Mouse (Mus musculus) liver, postnatal 0 days (tissue): ENCODE results near the gene Notch4. TPM values are rescaled to one million over a fixed set of nuclear protein-coding genes. Genes with fewer than 3 reads are reported as not detected.

ENCODE experiments used
- ATAC-seq: fragments of 200-750 bp; cut with Nextera tagmentation; 2 replicates; pipeline ENCODE4 v1.8.0; 2017; ENCODE audit warnings: mild to moderate bottlenecking, moderate library complexity
- DNase-seq: peaks from one replicate; pipeline ENCODE4 v3.0.0-alpha.2; 2016
- H3K27ac ChIP-seq: fragments of 300-500 bp; sonication (generic); 2 replicates; pipeline ENCODE4 v1.5.1; 2014; ENCODE audit warnings: antibody characterized with exemption, moderate library complexity, mild to moderate bottlenecking, low read depth
- H3K27me3 ChIP-seq: fragments of 300-500 bp; sonication (generic); 2 replicates; pipeline ENCODE4 v1.6.1; 2014; ENCODE audit warnings: low read length, control low read depth, mixed read lengths; ENCODE audit not compliant: insufficient read depth
- H3K36me3 ChIP-seq: fragments of 300-500 bp; sonication (generic); replicated peaks from 2 replicates; pipeline ENCODE4 v1.6.1; 2014; ENCODE audit warnings: mild to moderate bottlenecking, control low read depth, low read length, moderate library complexity, mixed read lengths; ENCODE audit not compliant: insufficient read depth
- H3K4me1 ChIP-seq: fragments of 300-500 bp; sonication (generic); 2 replicates; pipeline ENCODE4 v1.6.1; 2014; ENCODE audit warnings: antibody characterized with exemption, mild to moderate bottlenecking, control low read depth; ENCODE audit not compliant: insufficient read depth
- H3K4me2 ChIP-seq: fragments of 300-500 bp; sonication (generic); 2 replicates; pipeline ENCODE4 v1.6.1; 2014; ENCODE audit warnings: low read depth, mild to moderate bottlenecking, low read length, moderate library complexity, mixed read lengths
- H3K4me3 ChIP-seq: fragments of 300-500 bp; sonication (generic); 2 replicates; pipeline ENCODE4 v1.5.1; 2014; ENCODE audit warnings: low read depth, low read length
- H3K9ac ChIP-seq: fragments of 300-500 bp; sonication (generic); replicated peaks from 2 replicates; pipeline ENCODE4 v1.6.1; 2014; ENCODE audit warnings: mild to moderate bottlenecking, moderate library complexity
- H3K9me3 ChIP-seq: fragments of 300-500 bp; sonication (generic); 2 replicates; pipeline ENCODE4 v1.6.1; 2016; ENCODE audit warnings: mild to moderate bottlenecking, control low read depth, low read length, mixed read lengths
- CTCF ChIP-seq: sonication (generic); IDR thresholded peaks from 2 replicates; pipeline ENCODE4 v1.5.1; 2016; ENCODE audit warnings: antibody characterized with exemption, low read depth
- EP300 ChIP-seq: IDR thresholded peaks from 2 replicates; pipeline ENCODE4 v1.6.1; 2016; ENCODE audit warnings: antibody characterized with exemption, low read depth, mild to moderate bottlenecking
- WGBS: fragments of 180-500 bp; shearing (Covaris S2); extraction: QIAGEN DNeasy Blood & Tissue Kit; methylation state at CpG from one replicate; pipeline ENCODE4 v1.1.7; 2014; ENCODE audit not compliant: insufficient replicate concordance; 5-methylcytosine and 5-hydroxymethylcytosine counted together
- polyA plus RNA-seq: library from polyadenylated mRNA; unstranded; fragments of >200 nt; fragmentation: Nextera tagmentation; extraction: Ambion mirVana; gene quantifications from 2 replicates; pipeline ENCODE4 v1.2.1, GENCODE M21; 2015

Gene Notch4
- polyA plus RNA-seq, 1 experiment from 2014 or later: 1.1 TPM

GRCm38 (mm10) chr17:34626062-34626772 is 62.1 kb downstream of the Notch4 start:
- peaks cover 30% of the 10 kb centered on the region for H3K27me3 ChIP-seq
- peak overlapping the region; percentile 92 for H3K4me2 ChIP-seq
- H3K36me3 ChIP-seq: peaks cover 18% of the 10 kb centered on the region
- H3K9ac ChIP-seq: peak overlapping the region; percentile 72
- TF ChIP-seq EP300 (no peak), CTCF (no peak)
- no peaks in the 10 kb centered on the region for H3K9me3 ChIP-seq
- H3K4me1 ChIP-seq: peaks cover 39% of the 10 kb centered on the region
- ATAC-seq (no peak), DNase-seq (no peak)
- peak overlapping the region; percentile 88 for H3K27ac ChIP-seq
- peak overlapping the region; percentile 66 for H3K4me3 ChIP-seq
- 51% methylated on average over 16 of the region's 16 CpGs for WGBS

- peaks cover 18% of the 10 kb centered on the region for H3K36me3 ChIP-seq
- peak overlapping the region; percentile 92 for H3K4me2 ChIP-seq
- peak; percentile 52 for DNase-seq
- ATAC-seq: peak; percentile 30
- peak overlapping the region; percentile 72 for H3K9ac ChIP-seq
- no peaks in the 10 kb centered on the region for H3K9me3 ChIP-seq
- H3K27ac ChIP-seq: peak overlapping the region; percentile 88
- H3K4me3 ChIP-seq: peak overlapping the region; percentile 66
- H3K4me1 ChIP-seq: peaks cover 43% of the 10 kb centered on the region
- no peak for TF ChIP-seq EP300
- TF ChIP-seq CTCF: peak; percentile 68
- H3K27me3 ChIP-seq: peaks cover 35% of the 10 kb centered on the region
- WGBS: under 1% methylated on average over 18 of the region's 18 CpGs
Observed at GRCm38 (mm10) chr17:34626773-34627092, 62.7 kb downstream of the Notch4 start.

DNA sequence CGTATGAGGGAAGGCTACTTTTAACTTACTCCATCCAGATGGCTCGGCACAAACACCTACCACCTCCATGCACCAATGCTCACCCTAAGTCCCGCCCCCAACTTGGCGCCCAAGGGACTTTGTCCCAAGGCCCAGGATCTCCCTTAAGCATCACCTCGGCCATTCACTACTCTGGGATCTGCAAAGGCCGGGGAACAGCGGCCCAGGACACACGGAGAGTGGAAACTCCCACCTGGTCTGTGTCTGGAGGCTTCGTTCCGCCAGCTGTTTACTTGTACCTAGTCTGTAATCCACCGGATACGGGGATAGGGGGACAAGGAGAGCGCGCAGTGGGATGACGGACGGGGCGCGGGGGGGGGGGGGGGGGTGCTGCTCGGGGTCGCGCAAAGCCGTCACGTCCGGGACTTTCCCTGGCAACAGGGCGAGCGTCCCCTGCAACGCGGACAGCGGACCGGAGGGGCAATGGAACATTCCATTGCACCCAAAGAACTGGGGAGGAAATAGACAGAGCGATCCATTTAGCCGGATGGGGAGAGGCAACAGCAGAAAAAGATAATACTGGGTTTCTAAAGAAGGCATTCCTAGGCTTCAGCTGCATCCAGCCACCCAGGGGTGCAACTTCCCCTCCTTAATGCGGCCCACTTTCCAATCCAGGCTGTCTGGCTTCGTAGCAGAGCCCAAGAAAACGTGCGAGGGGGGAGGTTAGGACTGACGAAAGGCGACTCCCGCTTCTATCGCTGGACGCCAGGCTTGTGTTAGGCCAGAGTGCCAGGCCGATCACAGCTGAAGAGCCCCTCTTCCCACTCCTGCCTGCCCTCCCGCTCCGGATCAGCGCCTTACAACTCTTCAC is 63.2 kb downstream of the Notch4 start:
- H3K9me3 ChIP-seq: no peaks in the 10 kb centered on the region; the same call in 1 of the 2 replicates
- H3K27ac ChIP-seq: peak overlapping the region; percentile 88
- no peak for TF ChIP-seq CTCF
- TF ChIP-seq EP300: no peak
- ATAC-seq (peak; percentile 86), DNase-seq (peak; percentile 89)
- H3K27me3 ChIP-seq: peaks cover 41% of the 10 kb centered on the region
- WGBS: under 1% methylated on average over 42 of the region's 45 CpGs
- H3K9ac ChIP-seq: peak overlapping the region; percentile 72
- peaks cover 49% of the 10 kb centered on the region for H3K4me1 ChIP-seq
- peaks cover 16% of the 10 kb centered on the region for H3K36me3 ChIP-seq
- peak overlapping the region; percentile 92 for H3K4me2 ChIP-seq
- H3K4me3 ChIP-seq: peak overlapping the region; percentile 66

- TF ChIP-seq CTCF: no peak
- TF ChIP-seq EP300: no peak
- Histone ChIP-seq H3K4me2 (peak within 1 kb of the TSS; percentile 92), H3K9me3 (no peaks in the 10 kb centered on the region; the same call in 1 of the 2 replicates), H3K27me3 (peaks cover 43% of the 10 kb centered on the region), H3K4me1 (peaks cover 49% of the 10 kb centered on the region), H3K9ac (peak within 1 kb of the TSS; percentile 72), H3K4me3 (peak within 1 kb of the TSS; percentile 66), H3K27ac (peak within 1 kb of the TSS; percentile 88), H3K36me3 (peaks cover 10% of the 10 kb centered on the region; the same call in 1 of the 2 replicates)
- ATAC-seq: 0 out of 2 replicates have a peak, but pooled peaks have one; percentile 26
- peak; percentile 63 for DNase-seq
- WGBS: 5% methylated on average over 28 of the region's 29 CpGs
Observed at GRCm38 (mm10) chr17:34627943-34628643, 64.0 kb downstream of the Notch4 start, which contains the start of gene Ppt2. Ppt2 (minus strand) TSS chr17:34628510.

DNA sequence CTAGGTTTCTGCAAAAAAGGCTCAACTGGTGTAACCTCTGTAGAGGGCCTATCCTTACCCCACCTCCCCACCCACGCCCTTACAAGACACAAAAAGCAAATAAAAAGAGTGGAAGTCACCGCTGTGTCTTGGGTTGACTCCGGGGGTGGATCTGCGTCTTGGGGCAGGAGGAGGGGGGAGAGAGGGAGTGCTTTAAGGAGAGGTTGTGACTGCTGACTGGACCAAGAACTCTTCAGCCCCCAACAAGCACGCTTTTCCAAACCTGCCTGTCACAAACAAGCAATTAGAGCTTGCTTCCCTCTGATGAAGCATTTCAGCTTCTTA is 64.5 kb downstream of the Notch4 start:
- Histone ChIP-seq H3K27me3 (peaks cover 43% of the 10 kb centered on the region), H3K9ac (peak overlapping the region; percentile 72; the same call in 1 of the 2 replicates), H3K9me3 (no peaks in the 10 kb centered on the region; the same call in 1 of the 2 replicates), H3K27ac (peak overlapping the region; percentile 88; the same call in 1 of the 2 replicates), H3K4me3 (peak overlapping the region; percentile 66), H3K4me2 (peak overlapping the region; percentile 92), H3K36me3 (peaks cover 6% of the 10 kb centered on the region; the same call in 1 of the 2 replicates), H3K4me1 (peaks cover 49% of the 10 kb centered on the region)
- no peak for DNase-seq
- TF ChIP-seq CTCF (no peak), EP300 (no peak)
- ATAC-seq: no peak
- whole genome bisulfite sequencing: 53% methylated on average over 5 of the region's 5 CpGs
